Mouse (Mus musculus) CD4-positive helper T cell, adult 2 months (primary cell): Measurements from ENCODE around the gene Stx18.

Experiments used
- DNase-seq: peaks from one replicate; pipeline ENCODE4 v3.0.0-alpha.2; 2012; ENCODE audit warnings: low read depth, missing footprints, low spot score

The Stx18 gene

GRCm38 (mm10) chr5:38038710-38039592 lies at the start of gene Stx18:
Stx18 (plus strand) TSS chr5:38038742.
- peak; percentile 80 for DNase-seq

GRCm38 (mm10) chr5:37992346-37992745 lies 46.2 kb upstream of the Stx18 start:
- no peak for DNase-seq

- no peak for DNase-seq
Observed at GRCm38 (mm10) chr5:37998805-37999204, 39.7 kb upstream of the Stx18 start.

- DNase-seq: no peak
Observed at GRCm38 (mm10) chr5:38002573-38002972, 36.0 kb upstream of the Stx18 start.

- DNase-seq: no peak
Observed at GRCm38 (mm10) chr5:38004746-38005145, 33.8 kb upstream of the Stx18 start.

- DNase-seq: no peak
Observed at GRCm38 (mm10) chr5:38006415-38007347, 31.9 kb upstream of the Stx18 start.

GRCm38 (mm10) chr5:38009071-38009470 lies 29.5 kb upstream of the Stx18 start:
- DNase-seq: no peak

GRCm38 (mm10) chr5:38014916-38015315 lies 23.6 kb upstream of the Stx18 start:
- DNase-seq: no peak

- DNase-seq: no peak
Observed at GRCm38 (mm10) chr5:38016945-38017344, 21.6 kb upstream of the Stx18 start.

GRCm38 (mm10) chr5:38027656-38028055 lies 10.9 kb upstream of the Stx18 start:
- no peak for DNase-seq

- no peak for DNase-seq
Observed at GRCm38 (mm10) chr5:38038274-38038673, 268 bp upstream of the Stx18 start.

- no peak for DNase-seq
Observed at GRCm38 (mm10) chr5:38039796-38040195, 1.3 kb downstream of the Stx18 start.

- DNase-seq: no peak
Observed at GRCm38 (mm10) chr5:38044923-38045322, 6.4 kb downstream of the Stx18 start.

- DNase-seq: no peak
Observed at GRCm38 (mm10) chr5:38048177-38048576, 9.6 kb downstream of the Stx18 start.

- no peak for DNase-seq
Observed at GRCm38 (mm10) chr5:38061051-38061450, 22.5 kb downstream of the Stx18 start.

- no peak for DNase-seq
Observed at GRCm38 (mm10) chr5:38062709-38063108, 24.2 kb downstream of the Stx18 start.

GRCm38 (mm10) chr5:38063339-38063738 lies 24.8 kb downstream of the Stx18 start:
- DNase-seq: no peak

- DNase-seq: no peak
Observed at GRCm38 (mm10) chr5:38064043-38064575, 25.6 kb downstream of the Stx18 start.

GRCm38 (mm10) chr5:38064701-38065100 lies 26.2 kb downstream of the Stx18 start:
- DNase-seq: no peak

- no peak for DNase-seq
Observed at GRCm38 (mm10) chr5:38065454-38065853, 26.9 kb downstream of the Stx18 start.

GRCm38 (mm10) chr5:38066606-38067005 lies 28.1 kb downstream of the Stx18 start:
- no peak for DNase-seq

GRCm38 (mm10) chr5:38076326-38076725 lies 37.8 kb downstream of the Stx18 start:
- DNase-seq: no peak
